Mouse (Mus musculus) cerebellum, adult 11-12 months (tissue): ENCODE data around the gene Ccdc125.
"Not testable (repeated sequence)": the region's sequence is repeated elsewhere in the genome, so short reads cannot be mapped to it uniquely, and the experiment has no call there.

Experiments used
- DNase-seq: peaks from one replicate; pipeline ENCODE4 v3.0.0; 2022

The Ccdc125 gene

GRCm38 (mm10) chr13:100724051-100724754 is 54.7 kb downstream of the Ccdc125 start:
- no peak for DNase-seq

- DNase-seq = no peak
These were observed 55.7 kb downstream of the Ccdc125 start for GRCm38 (mm10) chr13:100725194-100725593.

GRCm38 (mm10) chr13:100728086-100728485 is 58.6 kb downstream of the Ccdc125 start:
- no peak for DNase-seq

GRCm38 (mm10) chr13:100728530-100728929 is 59.0 kb downstream of the Ccdc125 start:
- not testable (repeated sequence) for DNase-seq

- peak; percentile 36 for DNase-seq
These were observed 60.8 kb downstream of the Ccdc125 start for GRCm38 (mm10) chr13:100730153-100730860.

GRCm38 (mm10) chr13:100730861-100731176 is 61.3 kb downstream of the Ccdc125 start, which contains the start of gene Cdk7:
TSS of gene Cdk7 (minus strand) at chr13:100730939.
- peak; percentile 90 for DNase-seq

GRCm38 (mm10) chr13:100731462-100732046 is 62.0 kb downstream of the Ccdc125 start:
- DNase-seq = not testable (repeated sequence)

GRCm38 (mm10) chr13:100732756-100733155 is 63.2 kb downstream of the Ccdc125 start:
- DNase-seq = no peak

- peak; percentile 32 for DNase-seq
These were observed 73.3 kb downstream of the Ccdc125 start for GRCm38 (mm10) chr13:100742831-100743230.

- peak; percentile 22 for DNase-seq
These were observed 74.0 kb downstream of the Ccdc125 start for GRCm38 (mm10) chr13:100743346-100744035.

- DNase-seq = peak; percentile 98
These were observed 74.7 kb downstream of the Ccdc125 start, which contains the start of gene Mrps36 for GRCm38 (mm10) chr13:100744036-100744744. TSS of gene Mrps36 (minus strand) at chr13:100744659.

- DNase-seq = no peak
These were observed 76.6 kb downstream of the Ccdc125 start for GRCm38 (mm10) chr13:100746090-100746489.
